Mouse (Mus musculus) lung, postnatal 25 days (tissue): Measurements from ENCODE around the gene Vmn1r215.
"Not testable (repeated sequence)": the region's sequence is repeated elsewhere in the genome, so short reads cannot be mapped to it uniquely, and the experiment has no call there.

Experiments
- DNase-seq: peaks from one replicate; pipeline ENCODE4 v3.0.0; 2022; ENCODE audit warnings: low spot score

The Vmn1r215 gene

DNA sequence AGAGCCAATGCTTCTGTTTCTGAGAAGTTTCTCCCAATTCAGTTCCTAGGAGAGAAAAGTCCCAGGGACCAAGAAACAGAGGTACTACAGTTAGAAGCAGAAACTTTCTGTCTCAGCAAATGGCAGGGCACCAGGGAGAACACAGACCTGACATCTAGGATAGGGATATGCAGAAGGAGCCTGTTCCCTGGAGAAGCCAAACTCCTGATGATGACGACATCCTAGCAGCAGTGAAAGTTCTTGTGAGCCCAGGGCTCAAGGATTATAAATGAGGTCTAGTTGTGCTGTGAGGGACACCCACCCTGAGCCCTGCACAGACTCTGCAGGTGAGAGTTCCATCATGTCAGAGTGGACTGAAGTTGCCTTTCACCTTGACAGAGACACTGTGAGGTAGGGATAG, at the start of gene Vmn1r215:
TSS of gene Vmn1r215 (plus strand) at position 301 of the 400 bp plus-strand sequence.
- no peak for DNase-seq

DNA sequence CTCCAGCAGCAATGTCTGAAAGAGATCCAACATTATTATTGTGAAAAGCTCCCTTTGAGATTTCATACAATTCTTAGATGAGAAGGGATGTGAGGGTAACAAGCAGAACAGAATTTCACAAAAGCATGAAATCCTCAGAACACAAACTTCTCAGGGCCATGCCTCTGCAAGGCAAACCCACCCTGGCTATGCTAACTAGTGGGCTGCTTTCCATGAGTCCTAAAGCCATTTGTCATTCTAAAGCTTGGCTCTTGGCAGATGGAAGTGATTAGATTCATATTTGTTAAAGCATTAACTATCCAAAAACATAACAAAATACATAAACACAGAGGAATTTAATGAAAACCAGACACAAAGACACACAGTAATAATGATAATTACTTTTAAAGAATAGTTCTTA, 49.7 kb upstream of the Vmn1r215 start:
- DNase-seq = no peak

DNA sequence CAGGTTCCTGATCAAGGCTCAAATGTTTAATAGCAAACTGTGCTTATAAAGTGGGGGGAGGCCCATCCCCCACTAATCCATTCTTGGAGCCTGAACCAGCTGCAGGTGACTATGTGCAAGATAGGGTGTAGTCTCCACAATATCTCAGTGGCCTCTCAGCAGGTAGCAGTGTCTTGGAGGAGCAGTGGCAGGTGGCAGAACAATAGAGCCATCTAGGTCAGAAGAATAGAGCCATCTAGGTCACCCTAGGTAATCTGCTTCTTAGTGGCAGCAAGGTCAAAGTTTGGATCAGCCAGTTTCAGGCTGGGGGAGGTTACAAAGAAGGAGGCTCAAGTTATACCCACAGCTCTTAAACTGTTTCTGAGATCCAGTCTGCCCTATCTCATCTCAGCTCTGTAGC, 43.0 kb upstream of the Vmn1r215 start:
- DNase-seq = no peak

DNA sequence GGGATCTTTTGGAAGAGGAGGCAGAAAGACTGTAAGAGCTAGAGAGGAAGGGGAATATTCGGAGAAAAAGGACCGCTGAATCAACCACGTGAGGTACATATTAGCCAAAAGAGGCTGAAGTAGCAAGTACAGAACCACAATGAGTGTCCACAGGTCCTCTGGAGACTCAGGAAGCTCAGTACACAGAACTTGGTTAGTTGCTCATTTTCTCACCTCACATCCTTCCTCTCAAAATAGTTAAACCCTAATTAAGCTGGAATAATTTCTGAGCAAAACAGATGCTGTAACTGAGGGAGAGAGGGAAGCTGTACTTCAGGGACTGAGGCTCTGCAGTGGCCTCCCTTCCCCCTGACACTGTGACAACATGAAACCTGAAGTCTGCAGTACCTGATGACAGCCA, 37.7 kb upstream of the Vmn1r215 start, which contains the start of gene Vmn1r214:
TSS of gene Vmn1r214 (plus strand) at position 301 of the 400 bp plus-strand sequence.
- DNase-seq = no peak

DNA sequence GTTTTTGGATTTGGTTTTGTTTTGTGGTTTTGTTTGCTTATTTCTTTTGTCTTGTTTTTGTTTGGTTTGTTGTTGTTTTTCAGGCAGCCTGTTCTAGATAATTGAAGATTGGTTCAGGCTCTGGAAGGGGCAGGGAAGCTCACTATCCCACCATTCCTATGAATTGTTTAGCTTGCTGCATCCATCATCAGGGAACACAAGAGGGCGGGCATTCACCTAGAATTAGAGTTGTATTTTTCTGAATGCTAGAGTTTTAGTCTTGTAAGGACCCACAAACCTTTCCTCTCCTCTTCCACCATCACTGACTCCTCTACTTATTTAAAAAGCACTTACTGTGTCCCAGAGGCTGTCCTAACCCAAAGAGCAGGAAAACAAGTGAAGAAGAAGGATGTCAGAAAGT, 10.0 kb upstream of the Vmn1r215 start:
- DNase-seq = no peak

DNA sequence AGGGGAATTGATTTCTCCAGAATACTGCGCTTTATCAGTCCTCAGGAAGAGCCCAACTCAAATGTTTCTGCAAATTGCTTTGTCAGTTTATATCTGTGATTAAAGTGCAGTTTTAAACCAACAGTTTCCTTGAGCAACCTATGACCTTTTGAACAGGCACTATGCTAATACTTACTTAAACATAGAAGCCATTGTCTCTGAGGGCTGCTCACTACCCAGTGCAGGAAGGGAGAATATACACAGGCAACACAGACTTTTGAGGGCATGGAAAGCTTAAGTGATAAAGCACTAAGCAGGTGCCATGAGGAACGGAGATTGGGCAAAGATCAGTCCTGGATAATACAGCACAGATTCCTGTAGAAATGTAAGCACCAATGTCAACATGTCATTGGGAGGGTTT, 1.5 kb downstream of the Vmn1r215 start:
- no peak for DNase-seq

DNA sequence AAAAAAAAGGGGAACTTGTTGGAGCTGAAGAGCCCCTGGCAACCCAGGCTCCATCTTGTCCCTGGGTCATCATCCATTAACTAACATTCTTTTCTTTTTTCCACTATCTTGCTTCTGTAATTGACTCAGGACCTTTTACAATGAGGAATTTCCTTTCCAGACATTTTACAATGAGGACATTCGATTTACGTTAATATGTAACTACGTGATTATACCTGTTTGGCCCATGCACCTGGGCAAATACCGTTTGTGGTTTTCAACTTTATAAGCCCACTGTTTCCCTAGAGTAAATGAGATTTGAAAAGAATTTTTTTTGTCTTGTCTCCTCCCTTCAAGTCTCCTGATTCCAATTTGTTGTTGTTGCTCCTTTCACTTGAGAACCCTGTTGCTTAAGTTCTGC, 26.6 kb downstream of the Vmn1r215 start:
- no peak for DNase-seq

DNA sequence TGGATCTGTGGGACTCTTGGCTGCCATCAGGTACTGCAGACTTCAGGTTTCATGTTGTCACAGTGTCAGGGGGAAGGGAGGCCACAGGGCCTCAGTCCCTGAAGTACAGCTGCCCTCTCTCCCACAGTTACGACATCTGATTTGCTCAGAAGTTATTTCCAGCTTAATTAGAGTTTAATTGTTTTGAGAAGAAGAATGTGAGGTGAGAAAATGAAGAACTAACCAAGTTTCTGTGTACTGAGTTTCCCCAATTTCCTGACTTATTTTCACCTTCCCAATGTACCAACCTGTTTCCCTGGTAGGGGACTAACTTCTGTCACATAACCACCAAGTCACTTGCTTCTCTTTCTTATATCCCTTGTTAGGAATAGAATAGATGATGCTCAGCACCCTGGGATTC, 50.3 kb downstream of the Vmn1r215 start, which contains the start of gene Vmn1r217:
TSS of gene Vmn1r217 (minus strand) at position 101 of the 400 bp plus-strand sequence.
- DNase-seq = not testable (repeated sequence)

DNA sequence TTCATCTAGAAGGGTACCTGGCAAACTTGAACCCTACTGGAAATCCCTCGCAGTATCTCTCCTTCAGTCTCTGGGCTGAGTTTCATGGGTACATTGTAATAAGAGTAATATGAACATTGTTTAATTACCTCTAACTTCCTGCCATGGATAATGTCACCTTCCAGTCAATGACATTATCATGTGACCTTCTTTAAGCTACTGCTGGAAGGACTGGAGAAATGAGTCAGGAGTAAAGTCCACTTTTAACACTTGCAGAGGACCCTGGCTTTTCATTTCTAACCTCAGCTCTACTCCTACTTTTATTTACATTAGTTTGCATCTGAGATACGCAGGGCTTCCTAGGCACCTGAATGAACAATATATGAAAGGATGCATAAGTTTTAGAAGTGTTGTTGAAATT, 52.8 kb downstream of the Vmn1r215 start:
- no peak for DNase-seq
